Mouse (Mus musculus): ENCODE results near the gene Ibsp.

DNA sequence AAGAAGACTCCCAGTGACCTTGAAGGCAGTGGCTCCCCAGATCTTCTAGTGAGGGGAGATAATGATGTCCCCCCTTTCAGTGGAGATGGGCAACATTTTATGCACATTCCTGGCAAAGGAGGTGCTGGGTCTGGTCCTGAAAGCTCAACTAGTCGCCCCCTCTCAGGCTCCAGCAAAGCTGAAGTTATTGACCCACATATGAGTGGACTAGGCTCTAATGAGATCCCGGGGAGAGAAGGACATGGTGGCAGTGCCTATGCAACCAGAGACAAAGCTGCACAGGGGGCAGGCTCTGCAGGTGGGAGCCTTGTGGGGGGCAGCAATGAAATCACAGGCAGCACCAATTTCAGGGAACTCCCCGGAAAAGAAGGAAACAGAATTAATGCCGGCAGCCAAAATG lies 38.5 kb downstream of the Ibsp start:
- TF ChIP-seq CTCF (IDR thresholded peaks at IDR 0.05; ENCODE audit: low read depth) (no peak), EP300 (IDR thresholded peaks at IDR 0.05; ENCODE audit: low read depth) (no peak)

All from liver, embryonic 14.5 days (tissue).